Mouse (Mus musculus) cerebellum, adult 2 months (tissue): Measurements from ENCODE around the gene Desi1. TPM values are rescaled to one million over a fixed set of nuclear protein-coding genes. Genes with fewer than 3 reads are reported as not detected.

ENCODE experiments used
- DNase-seq, 2 experiments: peaks; one replicate each; pipeline ENCODE4 v3.0.0; 2021
- H3K27ac ChIP-seq: fragments of 200-500 bp; 2 replicates; pipeline ENCODE4 v1.5.1; 2012; ENCODE audit warnings: low read length, control low read depth, inconsistent platforms; ENCODE audit not compliant: insufficient read depth
- H3K27me3 ChIP-seq: fragments of 200-500 bp; 2 replicates; pipeline ENCODE4 v1.6.1; 2012; ENCODE audit warnings: inconsistent platforms, mild to moderate bottlenecking, low read length, moderate library complexity; ENCODE audit not compliant: control insufficient read depth, insufficient read depth
- H3K4me1 ChIP-seq: fragments of 200-500 bp; 2 replicates; pipeline ENCODE4 v1.6.1; 2011; ENCODE audit warnings: low read length; ENCODE audit not compliant: control insufficient read depth, insufficient read depth
- H3K4me3 ChIP-seq: fragments of 200-500 bp; replicated peaks from 2 replicates; pipeline ENCODE3; 2011; ENCODE audit warnings: mild to moderate bottlenecking, low read depth, low read length, control low read depth; ENCODE audit not compliant: insufficient read depth
- CTCF ChIP-seq: fragments of 200-500 bp; IDR thresholded peaks from 2 replicates; pipeline ENCODE4 v1.5.1; 2011; ENCODE audit warnings: low read depth, mild to moderate bottlenecking, control low read depth, low read length, moderate library complexity, borderline replicate concordance; ENCODE audit not compliant: insufficient read depth
- POLR2A ChIP-seq: fragments of 200-500 bp; IDR thresholded peaks from 2 replicates; pipeline ENCODE4 v1.6.1; 2011; ENCODE audit warnings: low read length, control low read depth, borderline replicate concordance; ENCODE audit not compliant: insufficient read depth
- WGBS: fragments of 180-500 bp; shearing (Covaris S2); methylation state at CpG from one replicate; pipeline ENCODE4 v1.1.7; 2018; 5-methylcytosine and 5-hydroxymethylcytosine counted together
- polyA plus RNA-seq: library from polyadenylated mRNA; depleted of rRNA; stranded (reverse); fragments of >200 nt; gene quantifications from 2 replicates; pipeline ENCODE4 v1.2.3, GENCODE M21; 2012

Gene Desi1
- polyA plus RNA-seq, 1 experiment: 156 TPM

DNA sequence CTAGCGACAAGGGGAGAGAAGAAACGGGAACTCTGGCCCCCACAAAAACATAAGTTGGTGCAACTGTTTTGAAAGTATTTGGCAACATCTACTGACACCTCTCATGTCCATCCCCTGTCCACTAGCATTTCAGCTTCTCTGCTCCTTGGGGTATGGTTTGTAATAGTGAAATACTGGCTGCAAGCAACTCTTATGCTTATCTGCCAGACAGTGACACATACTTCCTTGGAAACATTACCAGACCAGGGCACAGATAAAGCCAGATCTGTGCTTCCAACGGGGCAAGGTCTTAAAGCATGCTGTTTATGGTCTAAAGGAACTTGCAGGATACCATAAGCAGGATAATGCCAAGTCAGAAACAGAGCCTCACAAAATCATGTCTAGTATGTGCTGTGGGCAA lies 74.8 kb downstream of the Desi1 start:
- H3K27me3 ChIP-seq: no peaks in the 10 kb centered on the region
- no peak overlapping the region for H3K4me3 ChIP-seq
- no peak for DNase-seq
- no peak for TF ChIP-seq CTCF
- no peak for TF ChIP-seq POLR2A
- no peak overlapping the region for H3K27ac ChIP-seq
- peaks cover 15% of the 10 kb centered on the region for H3K4me1 ChIP-seq
- 60% methylated on average over 3 of the region's 3 CpGs for WGBS

DNA sequence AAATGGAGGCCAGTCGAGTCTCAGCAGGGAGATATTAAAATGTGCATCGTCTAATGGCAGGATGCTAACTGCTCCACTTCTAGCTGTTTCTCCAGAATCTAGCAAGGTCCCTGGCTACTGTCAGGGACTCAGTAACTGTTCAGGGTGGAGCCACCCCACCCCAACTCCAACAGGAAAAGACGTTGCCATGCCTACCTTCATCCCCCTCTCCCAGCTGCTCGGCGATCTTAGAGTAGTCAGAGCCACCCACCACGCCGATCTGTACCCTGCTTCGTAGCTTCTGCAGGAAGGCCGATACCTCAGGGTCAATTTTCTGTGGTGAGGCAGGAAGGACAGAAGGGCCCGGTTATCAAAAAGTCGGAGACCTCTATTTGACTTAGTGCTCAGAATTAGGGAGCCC lies 76.1 kb downstream of the Desi1 start:
- DNase-seq: no peak
- TF ChIP-seq CTCF (no peak), POLR2A (no peak)
- Histone ChIP-seq H3K27ac (no peak overlapping the region), H3K27me3 (no peaks in the 10 kb centered on the region), H3K4me3 (no peak overlapping the region), H3K4me1 (peaks cover 18% of the 10 kb centered on the region)
- 80% methylated on average over 11 of the region's 11 CpGs for WGBS

DNA sequence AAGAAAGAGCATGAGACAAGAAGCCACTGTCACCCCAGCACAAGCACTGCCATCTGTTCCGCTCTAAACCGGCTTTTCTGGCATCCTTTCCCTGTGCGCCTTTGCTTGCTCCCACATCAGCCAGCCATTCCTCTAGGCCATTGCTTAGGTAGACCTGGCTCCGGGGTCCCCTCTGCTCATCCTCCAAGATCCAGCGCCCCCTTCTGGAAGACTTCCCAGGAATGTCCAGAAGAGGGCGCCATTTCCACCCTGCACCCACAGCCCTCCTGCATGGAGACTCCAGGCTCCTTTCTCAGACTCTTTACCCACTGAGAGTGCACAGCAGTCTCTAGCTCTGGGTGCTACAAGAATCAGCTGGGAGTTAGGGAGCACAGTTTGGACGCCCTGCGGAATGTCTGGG lies 77.2 kb downstream of the Desi1 start:
- Histone ChIP-seq H3K4me1 (peaks cover 23% of the 10 kb centered on the region), H3K27me3 (no peaks in the 10 kb centered on the region), H3K4me3 (no peak overlapping the region), H3K27ac (no peak overlapping the region)
- no peak for TF ChIP-seq POLR2A
- peak; percentile 73 for TF ChIP-seq CTCF
- WGBS: 8% methylated on average over 8 of the region's 8 CpGs
- DNase-seq: peak; percentile 59 to 68

DNA sequence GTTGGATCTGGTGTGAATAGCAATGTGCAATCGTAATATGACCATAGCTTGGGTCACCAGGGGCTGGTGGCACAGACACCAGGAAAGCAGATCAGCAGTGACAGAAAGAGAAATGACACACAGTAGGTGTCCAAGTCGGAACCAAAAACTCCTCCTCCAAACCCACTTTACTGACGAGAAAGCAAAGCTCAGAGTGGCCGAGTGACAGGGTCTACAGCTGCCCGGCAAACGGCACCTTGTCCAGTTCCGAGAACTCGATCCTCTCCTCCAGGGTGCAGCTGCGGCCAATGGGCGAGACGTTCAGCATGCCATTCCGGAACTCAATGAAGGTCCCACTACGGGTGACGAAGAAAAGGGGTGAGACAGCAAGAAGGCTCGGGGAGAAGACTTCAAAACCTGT lies 78.2 kb downstream of the Desi1 start:
- peaks cover 29% of the 10 kb centered on the region for H3K4me1 ChIP-seq
- WGBS: 95% methylated on average over 15 of the region's 15 CpGs
- no peaks in the 10 kb centered on the region for H3K27me3 ChIP-seq
- no peak for DNase-seq
- no peak overlapping the region for H3K27ac ChIP-seq
- no peak for TF ChIP-seq CTCF
- TF ChIP-seq POLR2A: no peak
- no peak overlapping the region for H3K4me3 ChIP-seq

DNA sequence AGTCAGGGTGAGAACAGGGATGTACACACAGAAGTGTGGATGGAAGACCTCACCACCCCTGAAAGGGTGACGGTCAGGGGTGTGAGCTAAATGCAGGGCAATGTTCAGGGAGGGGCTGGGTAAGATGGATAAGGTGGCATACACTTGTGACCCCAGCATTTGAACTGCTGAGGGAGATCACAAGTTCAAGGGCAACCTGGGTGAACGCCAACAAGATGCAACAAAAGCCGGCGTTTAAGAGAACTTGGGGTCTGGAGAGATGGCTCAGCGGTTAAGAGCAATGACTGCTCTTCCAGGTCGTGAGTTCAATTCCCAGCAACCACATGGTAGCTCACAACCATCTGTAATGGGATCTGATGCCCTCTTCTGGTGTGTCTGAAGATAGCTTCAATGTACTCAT lies 78.9 kb downstream of the Desi1 start:
- 82% methylated on average over 6 of the region's 6 CpGs for WGBS
- DNase-seq: no peak
- Histone ChIP-seq H3K4me1 (peaks cover 29% of the 10 kb centered on the region), H3K4me3 (no peak overlapping the region), H3K27ac (peak overlapping the region; percentile 9; the same call in 1 of the 2 replicates), H3K27me3 (no peaks in the 10 kb centered on the region)
- TF ChIP-seq CTCF: no peak
- no peak for TF ChIP-seq POLR2A

DNA sequence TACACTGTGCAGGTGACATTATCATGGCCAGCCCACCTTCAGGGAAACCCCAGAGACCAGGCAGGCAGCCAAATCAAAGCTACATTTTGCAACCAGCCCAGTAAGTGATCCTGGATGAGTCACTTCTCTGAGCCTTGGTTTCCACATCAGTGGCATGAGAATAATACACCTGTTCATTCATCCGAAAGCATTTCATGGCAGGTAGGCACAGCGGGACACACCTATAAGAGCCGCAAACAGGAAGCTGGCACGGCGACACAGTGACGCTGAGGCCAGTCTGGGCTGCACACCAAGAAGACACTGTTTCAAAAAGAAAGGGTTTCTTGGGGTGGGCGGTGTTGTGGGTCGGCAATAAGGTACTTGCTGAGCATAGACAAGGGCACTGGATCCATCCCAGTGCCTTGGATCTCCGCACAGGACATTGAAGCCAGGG lies 79.5 kb downstream of the Desi1 start:
- H3K4me3 ChIP-seq: no peak overlapping the region
- peak; percentile 80 to 89 for DNase-seq
- H3K27ac ChIP-seq: peak overlapping the region; percentile 9; the same call in 1 of the 2 replicates
- 17% methylated on average over 9 of the region's 9 CpGs for WGBS
- no peaks in the 10 kb centered on the region for H3K27me3 ChIP-seq
- TF ChIP-seq POLR2A (no peak), CTCF (no peak)
- peaks cover 29% of the 10 kb centered on the region for H3K4me1 ChIP-seq

DNA sequence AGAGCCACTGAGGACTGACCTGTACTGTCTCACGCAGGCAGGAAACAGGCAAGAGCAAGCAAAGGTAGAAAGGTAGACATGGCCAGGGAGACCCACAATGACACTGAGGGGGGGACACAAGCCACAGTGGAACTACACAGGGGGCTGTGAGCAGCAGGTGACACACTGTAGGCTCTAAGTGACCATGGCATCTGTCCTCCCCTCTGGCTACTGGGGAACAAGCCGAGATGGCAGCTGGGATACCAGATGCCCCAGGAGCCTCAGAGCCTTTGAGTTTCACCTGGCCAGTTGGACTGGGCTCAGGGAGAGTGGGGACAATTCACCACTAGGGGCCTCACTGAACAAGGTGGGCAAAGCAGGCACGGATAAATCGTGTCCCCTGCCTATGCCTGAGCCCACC lies 81.4 kb downstream of the Desi1 start:
- DNase-seq: peak in 1 of 2 experiments; percentile 33
- 65% methylated on average over 4 of the region's 4 CpGs for WGBS

DNA sequence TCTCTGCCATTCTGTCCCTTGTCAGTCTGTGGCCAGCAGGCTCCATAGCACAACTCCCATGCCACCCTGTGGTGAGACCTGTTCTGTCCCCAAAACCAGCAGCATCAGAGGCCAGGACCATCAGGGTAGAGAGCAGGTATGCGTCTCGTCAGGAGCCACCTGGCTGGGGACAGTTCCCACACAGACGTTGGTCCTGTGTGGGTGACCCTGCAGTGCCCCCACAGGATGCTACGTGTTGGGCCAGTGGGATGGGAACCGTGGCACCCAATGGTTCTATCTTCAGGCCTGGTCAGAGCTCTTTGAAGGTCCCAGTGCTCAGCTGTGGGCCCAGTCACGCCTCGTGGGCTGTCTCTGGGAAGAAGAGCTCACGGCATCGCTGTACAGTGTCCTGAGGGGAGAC lies 82.5 kb downstream of the Desi1 start:
- peak in 1 of 2 experiments; percentile 23 for DNase-seq
- Histone ChIP-seq H3K27ac (no peak overlapping the region), H3K4me3 (no peak overlapping the region), H3K4me1 (peaks cover 22% of the 10 kb centered on the region), H3K27me3 (no peaks in the 10 kb centered on the region)
- 75% methylated on average over 9 of the region's 9 CpGs for WGBS
- no peak for TF ChIP-seq POLR2A
- no peak for TF ChIP-seq CTCF

More for the DNA sequence above, 81.4 kb downstream of the Desi1 start:
- Histone ChIP-seq H3K27ac (no peak overlapping the region), H3K27me3 (no peaks in the 10 kb centered on the region), H3K4me3 (no peak overlapping the region), H3K4me1 (peaks cover 29% of the 10 kb centered on the region)
- no peak for TF ChIP-seq CTCF
- no peak for TF ChIP-seq POLR2A
